Mouse (Mus musculus): ENCODE results near the gene Triml2. TPM values are rescaled to one million over a fixed set of nuclear protein-coding genes. Genes with fewer than 3 reads are reported as not detected.

Gene Triml2
- polyA plus RNA-seq, 1 experiment from 2014 or later = not detected

DNA sequence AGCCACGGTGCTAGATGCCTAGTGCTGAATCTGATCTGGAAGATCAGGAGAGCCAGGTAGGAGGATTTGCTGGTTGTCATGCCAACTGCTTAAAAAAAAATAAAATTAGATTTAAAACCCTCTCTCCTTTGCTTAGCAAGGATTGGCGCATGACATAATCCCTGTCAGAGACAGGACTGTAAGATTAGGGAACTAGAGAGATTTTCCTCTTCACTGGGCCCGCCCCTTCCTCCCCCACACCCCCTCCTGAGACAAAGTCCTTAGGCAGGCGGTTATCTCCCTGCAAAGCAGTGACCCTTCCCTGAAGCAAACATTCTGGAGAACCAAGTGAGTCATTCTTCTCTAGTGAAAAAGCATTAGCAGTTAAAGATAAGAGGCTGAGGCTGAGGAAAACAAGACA lies 1.2 kb upstream of the Triml2 start:
- Histone ChIP-seq H3K27ac (ENCODE audit: low read length) (no peak overlapping the region), H3K9me3 (replicated peaks; ENCODE audit: control insufficient read depth, low read length) (no peaks in the 10 kb centered on the region), H3K27me3 (ENCODE audit: control insufficient read depth, insufficient read depth, low read length) (no peaks in the 10 kb centered on the region), H3K4me1 (ENCODE audit: control insufficient read depth, insufficient read depth, low read length) (no peaks in the 10 kb centered on the region), H3K4me3 (replicated peaks; ENCODE audit: low read length) (no peak overlapping the region), H3K4me2 (ENCODE audit: low read depth, low read length) (no peak overlapping the region), H3K36me3 (ENCODE audit: control insufficient read depth, insufficient read depth, low read length) (no peaks in the 10 kb centered on the region), H3K9ac (ENCODE audit: low read length) (no peak overlapping the region)
- 27% methylated on average over 4 of the region's 4 CpGs for WGBS
- peak; percentile 79; the same call in 1 of the 2 replicates for ATAC-seq (ENCODE audit: insufficient read depth, low FRiP score)

DNA sequence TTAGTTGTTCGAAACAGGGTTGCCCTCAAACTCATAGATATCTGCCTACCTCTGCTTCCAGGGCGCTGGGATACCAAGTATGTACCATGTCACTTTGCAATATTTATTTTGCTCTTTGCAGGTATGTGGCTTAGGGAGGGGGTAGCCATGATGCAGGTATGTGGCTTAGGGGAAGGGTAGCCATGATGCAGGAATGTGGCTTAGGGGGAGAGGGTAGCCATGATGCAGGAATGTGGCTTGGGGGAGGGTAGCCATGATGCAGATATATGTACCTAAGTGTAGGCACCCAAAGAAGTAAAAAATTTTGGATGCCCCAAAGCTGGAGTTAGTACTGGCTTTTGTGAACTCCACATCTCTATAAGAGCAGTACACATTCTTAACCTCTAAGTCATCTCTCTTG lies 1.9 kb downstream of the Triml2 start:
- H3K4me2 ChIP-seq (ENCODE audit: low read depth, low read length) = no peak overlapping the region
- H3K9ac ChIP-seq (ENCODE audit: low read length) = no peak overlapping the region
- H3K4me1 ChIP-seq (ENCODE audit: control insufficient read depth, insufficient read depth, low read length) = no peaks in the 10 kb centered on the region
- 87% methylated on average over 2 of the region's 2 CpGs for WGBS
- no peaks in the 10 kb centered on the region for H3K27me3 ChIP-seq (ENCODE audit: control insufficient read depth, insufficient read depth, low read length)
- H3K36me3 ChIP-seq (ENCODE audit: control insufficient read depth, insufficient read depth, low read length) = no peaks in the 10 kb centered on the region
- no peak overlapping the region for H3K4me3 ChIP-seq (replicated peaks; ENCODE audit: low read length)
- no peak for ATAC-seq (ENCODE audit: insufficient read depth, low FRiP score)
- H3K27ac ChIP-seq (ENCODE audit: low read length) = no peak overlapping the region
- H3K9me3 ChIP-seq (replicated peaks; ENCODE audit: control insufficient read depth, low read length) = no peaks in the 10 kb centered on the region

DNA sequence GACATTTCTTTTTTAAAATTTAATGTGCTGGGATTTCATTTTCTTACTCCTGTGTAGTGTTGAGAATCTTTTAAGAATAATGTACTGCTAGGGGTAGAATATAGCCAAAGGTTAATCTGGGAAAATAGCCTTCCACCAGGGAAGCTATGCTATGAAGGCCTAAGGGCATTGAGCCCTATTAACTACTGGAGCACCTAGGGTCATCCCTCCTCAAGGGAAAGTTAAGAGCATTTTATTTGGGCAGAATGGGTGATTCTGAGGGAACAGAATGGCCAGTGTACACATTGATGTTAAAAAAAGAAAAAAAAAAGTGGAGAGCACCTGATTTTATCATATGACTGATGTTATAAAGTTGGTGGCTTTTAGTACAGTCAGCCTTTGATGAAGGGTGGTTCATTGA lies 35.2 kb downstream of the Triml2 start:
- H3K27me3 ChIP-seq (ENCODE audit: control insufficient read depth, insufficient read depth, low read length) = no peaks in the 10 kb centered on the region
- no peak overlapping the region for H3K9ac ChIP-seq (ENCODE audit: low read length)
- H3K27ac ChIP-seq (ENCODE audit: low read length) = no peak overlapping the region
- no peaks in the 10 kb centered on the region for H3K9me3 ChIP-seq (replicated peaks; ENCODE audit: control insufficient read depth, low read length)
- ATAC-seq (ENCODE audit: insufficient read depth, low FRiP score) = no peak
- H3K4me1 ChIP-seq (ENCODE audit: control insufficient read depth, insufficient read depth, low read length) = no peaks in the 10 kb centered on the region
- H3K4me2 ChIP-seq (ENCODE audit: low read depth, low read length) = no peak overlapping the region
- no peak overlapping the region for H3K4me3 ChIP-seq (replicated peaks; ENCODE audit: low read length)
- H3K36me3 ChIP-seq (ENCODE audit: control insufficient read depth, insufficient read depth, low read length) = no peaks in the 10 kb centered on the region

DNA sequence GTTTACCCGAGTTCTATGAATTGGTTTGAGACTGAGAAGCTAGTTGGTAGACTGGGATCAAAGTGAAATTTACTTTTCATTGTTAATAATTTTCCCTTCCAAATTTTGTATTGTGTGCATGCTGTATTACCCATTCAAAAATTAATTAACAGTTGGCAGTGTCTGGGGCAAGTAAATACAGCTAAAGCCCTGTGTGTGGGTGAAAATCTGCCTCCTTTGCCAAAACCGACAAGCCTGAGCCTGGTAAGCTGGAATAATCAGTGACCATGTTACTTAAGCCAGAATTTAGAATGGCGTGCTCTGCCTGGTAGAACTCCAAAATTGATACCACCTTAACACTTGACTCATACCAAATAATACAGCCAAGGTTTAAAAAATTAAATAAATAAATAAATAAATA lies 63.0 kb downstream of the Triml2 start:
- no peak overlapping the region for H3K4me2 ChIP-seq (ENCODE audit: low read depth, low read length)
- H3K9ac ChIP-seq (ENCODE audit: low read length) = no peak overlapping the region
- H3K4me1 ChIP-seq (ENCODE audit: control insufficient read depth, insufficient read depth, low read length) = no peaks in the 10 kb centered on the region
- WGBS = 84% methylated on average over 3 of the region's 3 CpGs
- no peak overlapping the region for H3K27ac ChIP-seq (ENCODE audit: low read length)
- H3K4me3 ChIP-seq (replicated peaks; ENCODE audit: low read length) = no peak overlapping the region
- H3K27me3 ChIP-seq (ENCODE audit: control insufficient read depth, insufficient read depth, low read length) = no peaks in the 10 kb centered on the region
- no peaks in the 10 kb centered on the region for H3K9me3 ChIP-seq (replicated peaks; ENCODE audit: control insufficient read depth, low read length)
- H3K36me3 ChIP-seq (ENCODE audit: control insufficient read depth, insufficient read depth, low read length) = no peaks in the 10 kb centered on the region
- no peak for ATAC-seq (ENCODE audit: insufficient read depth, low FRiP score)

Other genes with a start within 250 kb of the Triml2 start
- gene Triml1, start 39.1 kb upstream of the Triml2 start, polyA plus RNA-seq (2015; fragmentation: Nextera tagmentation; extraction: Ambion mirVana) = not detected in 2 replicates
- gene Zfp42, start 126.4 kb downstream of the Triml2 start, polyA plus RNA-seq (2015; fragmentation: Nextera tagmentation; extraction: Ambion mirVana) = not detected in 2 replicates